Mouse (Mus musculus) G1E (cell line): ENCODE results near the gene Insl3.

Experiments
- CTCF ChIP-seq: IDR thresholded peaks from 2 replicates; pipeline ENCODE4 v1.5.1; 2012; ENCODE audit warnings: low read depth, low read length, inconsistent platforms, mixed read lengths
- GATA1 ChIP-seq: IDR thresholded peaks from 2 replicates; pipeline ENCODE4 v1.6.1; 2012; ENCODE audit warnings: borderline replicate concordance, low read length, inconsistent platforms, mixed read lengths
- GATA2 ChIP-seq: IDR thresholded peaks from 2 replicates; pipeline ENCODE4 v1.6.1; 2012; ENCODE audit warnings: low read depth, low read length, inconsistent platforms, borderline replicate concordance
- POLR2AphosphoS5 ChIP-seq: IDR thresholded peaks from 2 replicates; pipeline ENCODE4 v1.6.1; 2012; ENCODE audit warnings: low read depth, low read length, inconsistent platforms; ENCODE audit not compliant: insufficient replicate concordance
- TAL1 ChIP-seq: conservative IDR thresholded peaks from 2 replicates; pipeline ENCODE4 v1.6.1; 2012; ENCODE audit warnings: low read depth, low read length, inconsistent platforms, mixed read lengths

DNA sequence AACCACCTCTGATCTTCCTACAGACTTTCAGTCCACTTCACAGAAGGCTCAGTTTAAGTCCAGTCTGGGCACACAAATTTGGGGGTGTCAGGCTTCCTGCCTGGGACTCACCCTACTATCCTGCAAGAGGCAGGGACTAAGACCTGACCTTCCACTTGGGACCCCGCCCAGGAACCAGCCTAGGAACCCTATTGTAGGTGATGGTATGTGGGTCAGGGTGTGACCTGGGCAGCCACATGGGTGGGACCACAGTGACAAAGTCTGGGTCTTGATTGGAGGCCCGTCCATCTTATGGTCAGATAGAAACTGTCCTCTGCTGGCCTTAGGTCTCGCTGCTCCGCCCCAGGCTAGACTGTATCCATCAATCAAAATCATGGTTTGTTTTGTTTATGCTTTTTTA lies 35.4 kb downstream of the Insl3 start:
- TF ChIP-seq CTCF (no peak), TAL1 (no peak), GATA1 (no peak), POLR2AphosphoS5 (no peak), GATA2 (no peak)
